Mouse (Mus musculus): ENCODE data around the gene Gm17545. TPM values are rescaled to one million over a fixed set of nuclear protein-coding genes. Genes with fewer than 3 reads are reported as not detected.

The Gm17545 gene
- polyA plus RNA-seq, 1 experiment from 2014 or later, result not detected

GRCm38 (mm10) chr9:22467371-22468169 is 13.5 kb downstream of the Gm17545 start:
- Histone ChIP-seq H3K36me3 (ENCODE audit: insufficient read depth, low read length) (no peaks in the 10 kb centered on the region), H3K9ac (ENCODE audit: low read depth, low read length) (peak overlapping the region; percentile 96), H3K4me2 (ENCODE audit: low read length) (peak overlapping the region; percentile 86), H3K9me3 (replicated peaks; ENCODE audit: low read length) (no peaks in the 10 kb centered on the region), H3K27me3 (ENCODE audit: insufficient read depth, low read length) (no peaks in the 10 kb centered on the region), H3K4me1 (replicated peaks; ENCODE audit: insufficient read depth, low read length) (no peaks in the 10 kb centered on the region), H3K4me3 (replicated peaks; ENCODE audit: low read depth, low read length) (peak overlapping the region; percentile 90), H3K27ac (peak overlapping the region; percentile 94)
- ATAC-seq (replicated peaks; ENCODE audit: low FRiP score, low read depth) (peak; percentile 68), DNase-seq (ENCODE audit: low spot score) (peak; percentile 56)
- TF ChIP-seq CTCF (IDR thresholded peaks at IDR 0.05; ENCODE audit: low read depth), result no peak
- WGBS, result under 1% methylated on average over 72 of the region's 73 CpGs

- H3K4me3 ChIP-seq (replicated peaks; ENCODE audit: low read depth, low read length), result peak overlapping the region; percentile 90
- no peaks in the 10 kb centered on the region for H3K27me3 ChIP-seq (ENCODE audit: insufficient read depth, low read length)
- peak overlapping the region; percentile 96 for H3K9ac ChIP-seq (ENCODE audit: low read depth, low read length)
- H3K4me2 ChIP-seq (ENCODE audit: low read length), result peak overlapping the region; percentile 86
- DNase-seq (ENCODE audit: low spot score) (peak; percentile 91), ATAC-seq (replicated peaks; ENCODE audit: low FRiP score, low read depth) (peak; percentile 87)
- 3% methylated on average over 43 of the region's 43 CpGs for WGBS
- TF ChIP-seq CTCF (IDR thresholded peaks at IDR 0.05; ENCODE audit: low read depth), result no peak
- no peaks in the 10 kb centered on the region for H3K9me3 ChIP-seq (replicated peaks; ENCODE audit: low read length)
- no peaks in the 10 kb centered on the region for H3K4me1 ChIP-seq (replicated peaks; ENCODE audit: insufficient read depth, low read length)
- no peaks in the 10 kb centered on the region for H3K36me3 ChIP-seq (ENCODE audit: insufficient read depth, low read length)
- peak overlapping the region; percentile 94 for H3K27ac ChIP-seq
Measured at GRCm38 (mm10) chr9:22468170-22468898, 14.2 kb downstream of the Gm17545 start.

GRCm38 (mm10) chr9:22468899-22469259 is 14.8 kb downstream of the Gm17545 start:
- Histone ChIP-seq H3K27ac (no peak overlapping the region), H3K4me3 (replicated peaks; ENCODE audit: low read depth, low read length) (no peak overlapping the region), H3K4me1 (replicated peaks; ENCODE audit: insufficient read depth, low read length) (no peaks in the 10 kb centered on the region), H3K9ac (ENCODE audit: low read depth, low read length) (no peak overlapping the region), H3K36me3 (ENCODE audit: insufficient read depth, low read length) (no peaks in the 10 kb centered on the region), H3K9me3 (replicated peaks; ENCODE audit: low read length) (no peaks in the 10 kb centered on the region), H3K27me3 (ENCODE audit: insufficient read depth, low read length) (no peaks in the 10 kb centered on the region), H3K4me2 (ENCODE audit: low read length) (peak overlapping the region; percentile 86; the same call in 1 of the 2 replicates)
- WGBS, result 74% methylated on average over 8 of the region's 8 CpGs
- TF ChIP-seq CTCF (IDR thresholded peaks at IDR 0.05; ENCODE audit: low read depth), result no peak
- ATAC-seq (replicated peaks; ENCODE audit: low FRiP score, low read depth) (no peak), DNase-seq (ENCODE audit: low spot score) (no peak)

GRCm38 (mm10) chr9:22469643-22470042 is 15.6 kb downstream of the Gm17545 start, which contains the start of gene Rp9:
Gene Rp9 (minus strand): TSS chr9:22469743.
- Histone ChIP-seq H3K4me1 (replicated peaks; ENCODE audit: insufficient read depth, low read length) (no peaks in the 10 kb centered on the region), H3K27me3 (ENCODE audit: insufficient read depth, low read length) (no peaks in the 10 kb centered on the region), H3K27ac (peak within 1 kb of the TSS; percentile 94; the same call in 1 of the 2 replicates), H3K4me3 (replicated peaks; ENCODE audit: low read depth, low read length) (peak within 1 kb of the TSS; percentile 90; the same call in 1 of the 2 replicates), H3K9ac (ENCODE audit: low read depth, low read length) (peak within 1 kb of the TSS; percentile 96), H3K4me2 (ENCODE audit: low read length) (peak within 1 kb of the TSS; percentile 86), H3K9me3 (replicated peaks; ENCODE audit: low read length) (no peaks in the 10 kb centered on the region), H3K36me3 (ENCODE audit: insufficient read depth, low read length) (no peaks in the 10 kb centered on the region)
- ATAC-seq (replicated peaks; ENCODE audit: low FRiP score, low read depth) (no peak), DNase-seq (ENCODE audit: low spot score) (no peak)
- TF ChIP-seq CTCF (IDR thresholded peaks at IDR 0.05; ENCODE audit: low read depth), result no peak
- 91% methylated on average over 3 of the region's 3 CpGs for WGBS

GRCm38 (mm10) chr9:22475424-22475868 is 21.4 kb downstream of the Gm17545 start, which contains the start of gene Bbs9:
Gene Bbs9 (plus strand): TSS chr9:22475715.
- no peaks in the 10 kb centered on the region for H3K36me3 ChIP-seq (ENCODE audit: insufficient read depth, low read length)
- H3K9ac ChIP-seq (ENCODE audit: low read depth, low read length), result peak within 1 kb of the TSS; percentile 52
- ATAC-seq (replicated peaks; ENCODE audit: low FRiP score, low read depth), result peak; percentile 100
- H3K9me3 ChIP-seq (replicated peaks; ENCODE audit: low read length), result no peaks in the 10 kb centered on the region
- H3K4me1 ChIP-seq (replicated peaks; ENCODE audit: insufficient read depth, low read length), result no peaks in the 10 kb centered on the region; the same call in 1 of the 2 replicates
- H3K27me3 ChIP-seq (ENCODE audit: insufficient read depth, low read length), result no peaks in the 10 kb centered on the region
- peak within 1 kb of the TSS; percentile 55 for H3K27ac ChIP-seq
- peak; percentile 97 for DNase-seq (ENCODE audit: low spot score)
- no peak for TF ChIP-seq CTCF (IDR thresholded peaks at IDR 0.05; ENCODE audit: low read depth)
- under 1% methylated on average over 25 of the region's 25 CpGs for WGBS
- peak within 1 kb of the TSS; percentile 96 for H3K4me2 ChIP-seq (ENCODE audit: low read length)
- H3K4me3 ChIP-seq (replicated peaks; ENCODE audit: low read depth, low read length), result peak within 1 kb of the TSS; percentile 64

GRCm38 (mm10) chr9:22476265-22476664 is 22.2 kb downstream of the Gm17545 start:
- no peak for TF ChIP-seq CTCF (IDR thresholded peaks at IDR 0.05; ENCODE audit: low read depth)
- Histone ChIP-seq H3K4me2 (ENCODE audit: low read length) (peak overlapping the region; percentile 96), H3K4me1 (replicated peaks; ENCODE audit: insufficient read depth, low read length) (no peaks in the 10 kb centered on the region; the same call in 1 of the 2 replicates), H3K9me3 (replicated peaks; ENCODE audit: low read length) (no peaks in the 10 kb centered on the region), H3K27ac (no peak overlapping the region), H3K9ac (ENCODE audit: low read depth, low read length) (peak overlapping the region; percentile 52), H3K4me3 (replicated peaks; ENCODE audit: low read depth, low read length) (peak overlapping the region; percentile 64), H3K36me3 (ENCODE audit: insufficient read depth, low read length) (no peaks in the 10 kb centered on the region), H3K27me3 (ENCODE audit: insufficient read depth, low read length) (no peaks in the 10 kb centered on the region)
- no peak for ATAC-seq (replicated peaks; ENCODE audit: low FRiP score, low read depth)
- 4% methylated on average over 10 of the region's 10 CpGs for WGBS
- DNase-seq (ENCODE audit: low spot score), result peak; percentile 29
